Mouse (Mus musculus) adrenal gland, postnatal 0 days (tissue): Measurements from ENCODE around the gene Gtf2i. TPM values are rescaled to one million over a fixed set of nuclear protein-coding genes. Genes with fewer than 3 reads are reported as not detected.

ENCODE experiments used
- microRNA-seq: library from miRNA; unstranded; fragments of <30 nt; microRNA quantifications from one replicate; pipeline ENCODE4, GENCODE M21; 2016; ENCODE audit warnings: borderline replicate concordance; ENCODE audit not compliant: insufficient number of aligned reads
- polyA plus RNA-seq: library from polyadenylated mRNA; unstranded; fragments of >200 nt; fragmentation: Nextera tagmentation; extraction: Ambion mirVana; gene quantifications from 2 replicates; pipeline ENCODE4 v1.2.1, GENCODE M21; 2015

Gene Gtf2i
- polyA plus RNA-seq: 84.6 and 129 TPM in 2 replicates

DNA sequence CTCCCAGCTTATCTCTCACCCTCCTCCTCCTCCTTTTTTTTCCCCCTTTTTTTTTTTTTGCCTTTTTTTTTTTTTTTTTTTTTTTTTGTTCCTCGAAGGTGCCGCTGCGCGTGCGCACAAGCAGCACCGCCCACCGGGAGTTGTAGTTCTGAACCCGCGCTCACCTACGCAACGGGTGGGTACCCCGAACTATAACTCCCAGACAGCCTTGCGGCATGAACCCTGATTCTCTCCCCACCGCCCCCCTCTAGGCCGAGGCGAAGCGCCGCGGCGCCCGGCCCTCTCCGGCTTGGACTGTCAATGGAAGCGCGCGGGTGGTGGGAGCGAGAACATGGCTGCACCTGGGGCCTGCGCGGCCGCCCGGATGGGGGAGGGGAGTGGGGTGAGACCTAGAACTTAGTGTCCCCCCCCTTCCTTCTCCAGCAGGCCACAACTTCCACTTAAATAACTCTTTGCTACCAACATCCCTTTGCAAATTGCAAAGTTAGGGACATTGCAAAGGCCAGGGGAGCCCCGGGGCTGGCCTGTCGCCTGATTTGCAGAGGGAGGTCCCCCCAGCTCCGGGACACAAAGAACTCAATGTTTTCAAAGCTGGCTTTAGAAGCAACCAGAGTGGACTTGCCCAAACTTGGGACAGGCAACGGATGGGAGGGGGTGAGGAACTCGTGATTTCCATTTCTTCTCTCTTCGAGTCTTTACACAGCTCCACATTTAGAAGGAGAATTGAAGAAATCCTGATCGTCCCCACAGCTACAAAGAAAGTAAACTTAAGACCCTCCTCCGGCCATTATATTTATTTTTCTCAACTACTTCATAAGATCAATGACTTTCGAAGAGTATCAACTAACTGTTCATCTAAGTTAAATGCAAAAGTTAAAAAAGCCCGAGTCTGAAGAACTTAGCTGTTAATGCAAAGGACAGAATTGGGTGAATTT lies at the start of gene Gtf2i:
TSS of gene Gtf2i (minus strand) at position 73 of the 935 bp plus-strand sequence.

DNA sequence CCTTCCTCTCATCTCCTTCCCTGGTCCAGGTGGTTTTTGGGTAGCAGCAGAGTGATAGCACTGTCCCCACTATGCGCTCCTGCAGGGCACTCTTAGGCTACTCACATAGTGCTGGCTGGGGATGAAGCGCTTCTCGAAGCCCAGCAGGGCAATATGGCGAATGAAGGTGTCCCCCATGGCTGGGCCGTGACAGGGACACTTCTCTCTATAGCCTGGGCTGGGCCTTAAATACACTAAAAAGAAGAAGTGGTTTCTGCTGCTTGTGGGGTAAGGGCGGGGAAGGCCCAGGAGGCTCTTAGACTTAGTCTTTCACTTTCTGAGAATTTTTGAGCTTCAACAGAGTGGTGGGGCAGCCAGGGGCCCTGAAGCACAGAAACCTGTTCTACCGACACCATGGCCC lies 85.2 kb downstream of the Gtf2i start, which contains the start of gene Ncf1:
TSS of gene Ncf1 (minus strand) at position 235 of the 400 bp plus-strand sequence.

Small RNAs within 50 kb of the gene (microRNA-seq; reads per million reads assigned to microRNA genes)
- gene Mir3965: not detected

Other genes with a start within 250 kb of the Gtf2i start
- 5.7 and 6.9 TPM in 2 replicates for gene Castor2, start 215.0 kb downstream of the Gtf2i start, polyA plus RNA-seq
- gene Rcc1l, start 138.0 kb downstream of the Gtf2i start, polyA plus RNA-seq: 18.3 and 27.2 TPM in 2 replicates
- 5.1 and 6.3 TPM in 2 replicates for gene Gtf2ird2, start 130.7 kb downstream of the Gtf2i start, polyA plus RNA-seq
- gene Ncf1, start 85.1 kb downstream of the Gtf2i start, polyA plus RNA-seq: 4.7 and 6.5 TPM in 2 replicates
- gene Gtf2ird1, start 142.0 kb upstream of the Gtf2i start, polyA plus RNA-seq: 35.5 and 44.5 TPM in 2 replicates
- gene Clip2, start 237.7 kb upstream of the Gtf2i start, polyA plus RNA-seq: 1.8 and 3.1 TPM in 2 replicates
- 0.07 TPM in 1 of 2 replicates, not detected in the other for gene Syna, start 245.4 kb upstream of the Gtf2i start, polyA plus RNA-seq